Mouse (Mus musculus) adrenal gland, postnatal 14 days (tissue): Measurements from ENCODE around the gene Tcf25. TPM values are rescaled to one million over a fixed set of nuclear protein-coding genes. Genes with fewer than 3 reads are reported as not detected.

Source experiments
- DNase-seq: peaks from one replicate; pipeline ENCODE4 v3.0.0; 2021; ENCODE audit warnings: mixed read lengths
- long read RNA-seq, 2 experiments: library from polyadenylated mRNA; stranded (forward); transcript quantifications; one replicate each; pipeline ENCODE4 v2.0.0; 2021
- total RNA-seq: library from RNA; stranded (reverse); gene quantifications from 2 replicates; pipeline ENCODE4 v1.2.3, GENCODE M21; 2021

The Tcf25 gene
- total RNA-seq, result 189 and 198 TPM in 2 replicates
- long read RNA-seq, experiment 1, full-length matches to known transcripts, result 169 of 228 reads
- long read RNA-seq, experiment 1, partial matches to known transcripts, result 22 of 228 reads
- long read RNA-seq, experiment 1, other reads (novel, unspliced or antisense), result 37 of 228 reads
- long read RNA-seq, experiment 2, full-length matches to known transcripts, result 119 of 165 reads
- long read RNA-seq, experiment 2, partial matches to known transcripts, result 18 of 165 reads
- long read RNA-seq, experiment 2, other reads (novel, unspliced or antisense), result 28 of 165 reads

DNA sequence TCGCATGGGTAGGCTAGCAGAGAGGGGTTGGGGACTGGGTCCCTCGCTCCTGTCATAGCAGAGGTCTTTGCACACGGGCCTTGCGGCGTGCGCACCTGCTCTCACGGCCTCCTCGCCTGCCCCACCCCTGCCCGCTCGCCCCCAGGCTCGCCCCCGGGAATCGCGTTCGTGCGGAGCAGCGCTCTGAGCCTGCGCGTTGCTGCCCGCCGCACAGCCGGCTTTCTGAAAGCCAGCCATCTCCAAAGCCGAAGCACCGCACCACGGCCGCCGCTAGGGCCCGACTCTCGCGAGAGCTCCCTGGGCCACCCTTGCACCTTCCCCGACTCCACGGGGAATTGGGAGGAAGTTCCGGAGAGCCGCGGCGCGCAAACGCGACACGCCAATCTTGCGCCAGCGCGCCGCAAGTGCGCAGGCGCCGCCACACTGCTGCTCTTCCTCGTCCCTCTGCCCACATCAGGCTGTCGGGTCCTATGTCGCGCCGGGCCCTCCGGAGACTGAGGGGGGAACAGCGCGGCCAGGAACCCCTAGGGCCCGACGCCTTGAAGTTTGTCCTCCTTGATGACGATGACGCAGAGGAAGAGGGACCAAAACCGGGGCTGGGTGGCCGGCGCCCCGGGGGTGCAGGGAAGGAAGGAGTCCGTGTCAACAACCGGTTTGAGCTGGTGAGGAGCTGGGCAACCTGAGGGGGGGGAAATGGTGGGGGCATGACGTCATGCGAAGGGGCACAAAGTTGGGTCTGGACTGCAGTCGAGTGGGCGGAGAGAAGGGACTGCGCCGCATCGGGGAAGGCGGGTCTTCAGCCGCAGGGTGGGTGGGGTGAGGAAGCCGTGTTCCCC, at the start of gene Tcf25:
TSS of gene Tcf25 (plus strand) at position 351 of the 836 bp plus-strand sequence.
- DNase-seq, result peak; percentile 98

DNA sequence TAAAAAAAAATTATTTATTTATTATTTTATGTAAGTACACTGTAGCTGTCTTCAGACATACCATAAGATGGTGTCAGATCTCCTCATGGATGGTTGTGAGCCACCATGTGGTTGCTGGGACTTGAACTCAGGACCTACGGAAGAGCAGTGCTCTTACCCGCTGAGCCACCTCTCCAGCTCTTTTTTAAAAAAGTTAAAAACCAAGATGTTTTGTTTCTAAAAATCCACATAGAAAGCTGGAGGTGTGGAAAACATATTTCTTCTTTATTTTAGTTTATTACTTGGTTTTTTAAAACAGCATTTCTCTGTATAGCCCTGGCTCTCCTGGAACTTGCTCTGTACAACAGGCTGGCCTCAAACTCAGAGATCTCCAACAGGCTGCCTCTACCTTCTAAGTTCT, 45.0 kb upstream of the Tcf25 start:
- DNase-seq, result no peak

DNA sequence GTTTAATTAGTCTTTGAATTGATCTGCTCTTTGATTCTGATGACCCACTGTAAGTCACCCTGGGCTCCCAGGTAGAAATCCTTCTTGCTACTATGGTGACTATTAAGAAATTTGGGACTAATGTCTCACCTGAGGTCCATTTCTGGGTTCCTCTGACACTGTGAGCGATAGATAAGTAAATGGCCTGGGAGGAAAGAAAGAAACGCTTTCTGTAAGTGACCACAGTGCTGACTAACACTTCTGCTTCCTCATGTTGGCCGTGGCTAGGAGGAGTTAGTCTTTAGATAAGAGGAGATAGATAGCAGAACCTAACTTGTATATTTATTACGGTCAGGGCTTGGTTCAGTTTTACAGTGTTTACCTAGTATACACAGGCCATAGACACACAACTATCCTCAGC, 44.2 kb upstream of the Tcf25 start:
- DNase-seq, result no peak

DNA sequence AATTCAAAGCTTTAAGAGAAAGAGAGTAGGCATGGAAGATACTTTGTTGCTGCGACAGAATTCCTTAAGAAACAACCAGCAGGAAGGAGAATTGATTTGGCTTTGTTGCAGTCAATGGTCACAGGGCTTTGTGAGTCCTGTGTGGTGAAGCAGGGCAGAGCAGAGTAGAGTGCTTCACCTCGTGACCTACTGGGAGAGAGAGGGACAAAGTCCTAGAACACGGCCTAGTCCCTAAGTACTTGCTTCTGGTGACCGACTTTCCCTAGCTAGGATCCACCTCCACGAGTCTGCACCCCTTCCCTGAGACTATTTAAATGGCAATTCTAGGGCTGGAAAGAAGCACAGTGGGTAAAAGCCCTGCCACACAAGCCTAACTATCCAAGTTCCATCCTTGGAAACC, 43.6 kb upstream of the Tcf25 start:
- DNase-seq, result no peak

DNA sequence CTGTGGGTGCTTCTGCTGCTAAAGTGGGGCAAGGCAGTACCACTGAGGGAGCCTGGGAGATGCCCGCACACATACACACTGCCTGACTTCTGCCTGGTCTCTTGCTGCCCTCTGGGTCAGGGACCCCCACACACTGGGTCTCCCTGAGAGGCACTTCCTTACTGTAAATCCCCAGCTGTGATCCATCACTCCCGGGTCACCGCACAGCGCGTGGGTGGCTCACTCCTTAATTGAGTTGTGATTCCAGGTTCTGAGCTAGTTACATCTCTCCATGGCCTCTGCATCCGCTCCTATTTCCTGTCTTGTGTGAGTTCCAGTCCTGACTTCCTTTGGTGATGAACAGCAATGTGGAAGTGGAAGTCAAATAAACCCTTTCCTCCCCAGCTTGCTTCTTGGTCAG, 42.9 kb upstream of the Tcf25 start:
- DNase-seq, result no peak

DNA sequence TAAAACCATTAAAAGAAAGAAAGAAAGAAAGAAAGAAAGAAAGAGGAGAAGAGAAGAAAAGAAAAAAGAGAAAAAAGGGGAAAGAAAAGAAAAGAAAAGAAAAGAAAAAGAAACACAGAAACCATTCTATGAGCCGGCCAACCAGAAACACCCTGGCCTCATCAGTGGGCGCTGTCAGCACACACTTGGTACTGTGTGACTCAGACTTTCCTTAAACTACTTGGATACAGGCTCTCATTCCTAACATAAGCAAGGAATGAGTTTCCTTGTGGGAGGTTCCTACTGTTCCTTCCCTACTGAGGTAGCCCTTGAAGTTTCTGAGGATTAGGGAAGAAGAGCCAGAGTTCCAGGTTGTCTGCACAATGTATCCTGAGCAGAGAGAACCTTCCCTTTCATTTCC, 42.3 kb upstream of the Tcf25 start:
- no peak for DNase-seq

DNA sequence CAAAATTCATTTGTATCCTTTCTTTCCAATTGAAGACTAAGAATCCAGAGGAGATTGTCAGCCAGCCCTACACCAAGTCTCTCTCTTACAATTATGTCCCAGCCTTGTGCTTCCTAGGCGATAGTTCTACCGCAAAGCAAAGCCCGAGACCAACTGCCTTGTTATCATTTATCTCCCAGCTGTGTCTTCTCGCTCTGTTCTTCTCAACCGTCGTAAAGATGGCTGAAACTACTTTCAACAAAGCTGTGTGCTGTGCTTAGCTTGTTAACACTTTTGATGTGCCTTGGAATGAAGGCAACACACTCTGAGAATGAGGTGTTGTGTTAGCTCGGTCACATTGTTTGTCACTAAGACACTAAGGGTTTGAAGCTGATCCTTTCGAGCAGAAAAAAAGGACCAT, 41.7 kb upstream of the Tcf25 start:
- DNase-seq, result no peak

DNA sequence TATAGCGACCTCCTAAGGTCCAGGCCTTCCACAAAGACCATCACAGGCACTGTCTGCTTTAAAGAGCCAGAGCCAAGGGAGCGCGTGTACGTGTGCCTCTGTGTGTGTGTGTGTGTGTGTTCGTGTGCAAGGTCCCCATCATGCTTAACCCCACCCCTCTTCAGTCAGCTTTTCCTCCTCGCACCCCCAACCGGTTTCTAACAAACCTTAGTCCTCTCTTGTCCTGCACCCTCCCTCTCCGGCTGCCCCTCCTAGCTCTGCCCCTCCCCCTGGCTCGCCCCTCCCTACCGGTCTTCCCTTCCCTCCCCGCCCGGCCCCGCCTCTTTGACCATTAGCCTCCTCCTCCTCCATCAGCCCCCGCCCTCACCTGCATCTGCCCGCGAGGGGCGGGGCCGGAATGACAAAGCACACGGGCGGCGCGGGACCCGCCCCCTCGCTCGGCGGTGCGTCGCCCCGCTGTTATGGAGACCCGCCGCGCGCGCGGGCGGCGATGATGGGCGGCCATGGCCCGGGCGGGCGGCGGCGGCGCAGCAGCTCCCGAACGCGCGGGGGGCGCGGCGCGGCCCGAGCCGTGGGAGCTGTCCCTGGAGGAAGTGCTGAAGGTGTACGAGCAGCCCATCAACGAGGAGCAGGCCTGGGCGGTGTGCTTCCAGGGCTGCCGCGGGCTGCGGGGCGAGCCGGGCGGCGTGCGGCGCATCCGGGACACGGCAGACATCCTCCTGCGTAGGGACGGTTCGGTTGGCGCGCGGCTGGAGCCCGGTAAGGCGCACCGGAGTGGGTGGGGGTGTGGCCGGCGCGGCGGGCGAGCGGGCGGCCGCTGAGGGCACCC, 41.1 kb upstream of the Tcf25 start, which contains the start of gene Spire2:
TSS of gene Spire2 (plus strand) at position 452 of the 829 bp plus-strand sequence.
- DNase-seq, result peak; percentile 88

DNA sequence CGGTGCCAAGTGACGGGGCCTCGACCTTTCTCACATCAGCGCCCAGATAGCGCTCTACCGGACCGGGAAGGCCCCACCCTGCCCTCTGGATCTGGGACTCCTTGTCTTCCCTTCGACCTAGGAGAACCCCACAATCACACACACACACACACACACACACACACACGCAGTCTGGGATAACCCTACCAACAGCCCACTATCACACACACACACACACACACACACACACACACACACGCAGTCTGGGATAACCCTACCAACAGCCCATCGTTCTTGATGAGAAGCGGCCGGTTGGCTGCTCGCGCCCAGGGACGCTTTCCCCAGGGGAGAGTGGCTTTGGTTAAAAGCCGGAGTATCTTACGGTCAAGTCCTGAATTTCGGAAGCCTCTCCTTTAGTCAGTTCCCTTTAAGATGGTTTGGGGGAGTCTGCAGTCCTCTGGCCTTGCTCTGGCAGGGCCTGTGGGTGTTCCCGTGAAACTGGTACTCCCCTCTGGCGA, 40.4 kb upstream of the Tcf25 start:
- DNase-seq, result no peak

DNA sequence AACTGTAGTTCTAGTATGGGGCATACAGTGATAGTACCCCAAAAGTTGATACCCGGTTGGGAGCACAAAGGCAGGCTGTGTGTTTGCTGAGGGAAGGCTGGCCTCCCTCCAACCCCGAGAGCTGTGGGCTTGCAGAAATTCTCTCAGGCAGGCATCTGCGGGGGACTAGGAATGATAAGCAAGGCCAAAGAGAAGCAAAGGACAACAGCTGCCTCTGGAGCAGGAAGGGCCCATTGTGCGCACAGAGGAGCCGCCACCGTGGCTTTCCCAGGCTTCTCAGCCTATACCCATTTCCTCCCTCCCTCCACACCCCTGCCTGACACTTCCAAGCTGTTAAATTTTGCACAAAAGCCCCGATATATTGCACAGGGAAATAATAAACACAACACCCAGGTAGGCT, 39.7 kb upstream of the Tcf25 start:
- no peak for DNase-seq

DNA sequence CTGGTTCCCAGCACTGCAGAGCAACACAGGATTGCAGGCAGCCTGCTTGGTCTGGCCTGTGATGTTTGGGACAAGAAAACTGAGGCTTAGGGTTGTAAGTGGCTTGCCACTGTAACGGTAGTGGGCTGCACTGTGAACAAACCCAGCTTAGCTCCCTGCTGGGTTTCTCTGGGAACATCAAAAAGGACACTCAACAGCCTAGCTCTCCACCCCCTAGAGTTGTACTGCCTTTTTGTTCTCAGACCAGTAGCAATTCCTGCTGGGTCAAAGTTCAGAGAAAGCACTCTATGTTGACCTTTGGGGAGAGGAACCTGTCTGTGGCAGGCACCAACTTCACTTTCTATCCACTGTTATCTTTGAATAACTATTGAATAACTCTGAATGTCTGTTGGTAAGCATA, 39.1 kb upstream of the Tcf25 start:
- no peak for DNase-seq

DNA sequence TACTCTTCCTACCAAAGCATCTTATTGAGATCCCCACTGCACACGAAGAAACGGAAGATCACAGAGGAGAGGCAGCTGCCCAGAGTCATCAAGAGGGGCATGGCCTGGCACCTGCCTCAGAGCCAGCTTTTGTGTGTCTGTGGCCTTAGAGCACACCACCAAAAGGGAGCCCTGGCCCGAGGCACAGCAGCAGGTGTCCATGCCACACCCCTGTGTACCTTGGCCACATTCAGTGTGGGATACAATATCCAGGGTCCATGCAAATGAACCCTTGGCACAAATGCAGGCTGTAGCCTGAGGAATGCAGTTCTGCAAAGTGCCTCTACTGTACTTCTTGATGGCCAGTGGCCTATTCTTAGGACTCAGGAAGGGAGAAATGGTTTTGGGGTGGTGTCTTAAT, 36.1 kb upstream of the Tcf25 start:
- no peak for DNase-seq

DNA sequence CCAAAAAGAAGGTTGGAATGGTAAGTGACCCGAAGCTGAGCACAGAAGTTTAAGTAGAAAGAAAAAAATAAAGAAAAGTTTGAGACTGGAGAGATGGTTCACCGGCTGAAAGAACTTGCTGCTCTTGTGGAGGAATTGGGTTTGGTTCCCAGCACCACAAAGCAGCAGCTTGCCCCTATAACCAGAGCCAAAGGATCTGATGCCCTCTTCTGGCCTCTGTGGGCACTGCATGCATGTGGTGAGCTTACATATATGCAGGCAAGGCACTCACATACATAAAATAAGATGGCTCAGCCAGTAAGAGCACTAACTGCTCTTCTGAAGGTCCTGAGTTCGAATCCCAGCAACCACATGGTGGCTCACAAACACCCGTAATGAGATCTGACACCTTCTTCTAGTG, 33.5 kb upstream of the Tcf25 start:
- no peak for DNase-seq

DNA sequence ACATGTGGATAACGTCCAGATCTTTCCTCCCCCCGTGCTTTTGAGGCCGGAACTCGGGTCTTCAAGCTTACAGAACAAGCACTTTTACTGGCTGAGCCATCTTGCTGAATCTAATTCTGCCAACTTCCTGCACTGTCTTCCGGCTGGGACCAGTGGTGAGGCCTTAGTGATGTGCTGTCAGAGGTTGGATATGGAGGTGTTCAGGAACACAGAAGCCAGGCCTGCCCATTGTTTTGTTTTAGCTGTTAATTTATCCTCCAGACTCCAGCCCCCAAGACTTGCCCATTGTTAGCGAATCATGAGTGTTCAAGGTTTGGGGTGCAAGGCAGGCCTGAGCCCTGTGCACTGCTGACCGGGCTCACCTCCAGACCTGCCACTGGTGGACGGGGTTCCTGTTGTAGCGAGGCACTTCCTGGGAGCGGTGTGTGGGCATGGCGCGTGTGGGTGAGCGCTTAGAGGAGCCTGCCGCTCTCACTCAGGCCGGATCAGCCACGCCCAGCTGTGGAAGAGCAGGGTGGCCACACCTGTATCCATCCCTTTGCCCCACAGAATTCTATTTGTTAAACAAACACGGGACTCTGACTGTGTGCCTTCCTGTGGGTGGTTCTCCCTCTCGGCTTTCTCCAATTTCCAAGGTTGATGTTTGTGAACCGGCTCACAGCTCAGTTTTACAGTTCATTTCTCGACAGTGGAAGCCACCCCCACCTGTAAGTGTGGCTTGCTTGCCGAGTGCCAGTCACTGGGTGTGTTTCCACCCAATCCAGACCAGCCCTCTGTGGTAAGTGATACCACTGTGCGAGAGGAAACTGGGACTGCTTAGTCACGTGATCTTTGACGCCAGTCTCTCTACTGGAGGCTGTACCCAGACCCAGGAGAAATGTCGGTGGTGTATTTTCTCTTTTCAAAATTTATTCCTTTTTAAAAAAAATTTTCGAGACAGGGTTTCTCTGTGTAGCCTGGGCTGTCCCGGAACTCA, 32.2 kb upstream of the Tcf25 start:
- DNase-seq, result no peak

DNA sequence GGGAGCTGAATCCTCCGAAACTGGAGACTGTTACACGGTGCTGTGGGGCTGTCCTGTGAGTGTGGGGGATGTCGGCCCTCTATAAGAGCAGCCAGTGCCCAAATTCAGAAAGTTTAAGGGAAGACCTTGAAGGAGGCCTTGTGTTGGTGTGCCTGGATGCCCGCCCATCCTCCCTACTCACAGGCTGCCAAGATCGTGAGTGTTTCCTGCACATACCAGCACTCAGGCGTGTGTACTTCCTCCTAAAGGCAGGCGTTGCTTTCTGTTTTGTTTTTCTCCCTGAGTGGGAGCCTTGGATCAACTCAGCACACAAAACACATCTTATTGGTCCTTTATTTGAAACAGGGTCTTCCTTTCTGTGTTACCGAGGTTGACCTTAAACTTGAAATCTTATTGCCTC, 31.3 kb upstream of the Tcf25 start:
- DNase-seq, result no peak

DNA sequence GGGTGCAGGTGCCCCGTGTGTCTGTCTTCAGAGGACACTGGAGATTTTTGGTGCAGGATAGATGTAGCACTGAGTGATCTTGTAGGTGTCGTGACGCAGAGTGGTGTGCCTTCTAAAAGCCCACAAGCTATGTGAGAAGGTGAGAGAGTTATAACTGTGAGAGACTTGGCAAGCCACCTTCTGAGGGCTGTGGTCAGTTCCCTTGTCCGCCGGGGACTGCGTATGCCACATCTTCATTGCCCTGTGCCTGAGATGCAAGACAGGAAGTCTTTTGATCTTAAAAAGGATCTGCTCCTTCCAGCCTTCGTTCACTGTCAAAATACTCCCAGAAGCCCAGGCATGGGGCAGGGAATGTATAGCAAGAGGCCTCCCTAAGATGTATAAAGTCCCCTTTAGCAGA, 30.6 kb upstream of the Tcf25 start:
- DNase-seq, result no peak

DNA sequence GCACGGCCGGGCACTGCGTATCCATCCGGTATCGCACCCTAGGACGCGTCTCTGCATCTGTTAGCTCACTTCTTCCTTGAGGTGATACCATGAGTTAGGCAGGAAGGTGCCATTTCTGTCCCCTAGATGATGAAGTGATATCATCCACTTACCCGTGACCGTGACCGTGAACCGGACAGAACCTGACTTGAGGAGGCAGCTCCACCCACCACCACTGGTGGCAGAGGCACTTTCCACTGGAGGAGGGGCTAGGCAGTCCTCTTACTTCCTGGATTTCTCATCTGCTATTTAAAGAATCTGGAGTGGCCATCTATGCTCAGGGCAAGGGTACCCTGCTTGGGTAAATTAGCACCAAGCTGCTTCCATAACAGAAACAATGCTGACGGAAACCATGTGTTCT, 30.1 kb upstream of the Tcf25 start:
- no peak for DNase-seq

DNA sequence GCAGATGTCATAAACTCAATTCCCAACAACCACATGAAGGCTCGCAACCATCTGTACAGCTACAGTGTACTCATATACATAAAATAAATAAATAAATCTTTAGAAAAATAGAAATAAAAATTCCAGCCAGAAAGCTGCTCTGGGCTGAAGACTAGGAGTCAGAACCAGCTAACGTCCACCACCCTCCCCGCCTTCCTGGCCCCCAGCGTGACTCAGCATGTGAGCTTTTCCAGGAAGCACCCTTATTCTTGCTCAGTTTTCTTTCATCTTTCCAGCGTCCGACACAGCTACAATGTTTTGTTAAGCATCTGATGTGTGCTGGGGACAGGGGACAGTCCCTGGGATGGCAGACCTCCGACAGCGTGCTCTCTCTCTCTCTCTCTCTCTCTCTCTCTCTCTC, 28.4 kb upstream of the Tcf25 start:
- DNase-seq, result peak; percentile 31

DNA sequence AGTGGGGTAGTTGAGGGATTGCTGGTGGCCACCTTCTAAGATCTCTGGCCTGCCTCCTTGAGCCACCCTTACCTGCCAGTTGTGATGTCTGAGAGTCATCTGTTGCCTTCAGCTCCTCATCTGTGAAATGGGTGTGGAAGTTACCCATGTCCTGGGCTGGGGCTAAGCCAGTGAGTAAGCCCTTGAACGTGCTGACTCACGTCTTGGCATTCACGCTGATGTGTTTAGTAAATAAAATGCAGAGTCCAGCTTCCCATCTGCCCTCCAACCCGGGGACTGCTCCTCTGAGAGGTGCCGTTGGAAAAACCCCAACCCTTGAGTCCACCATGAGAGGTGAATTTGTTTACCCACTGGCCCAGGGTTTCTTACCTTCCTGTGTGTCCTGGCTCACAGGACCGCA, 27.7 kb upstream of the Tcf25 start:
- peak; percentile 37 for DNase-seq

DNA sequence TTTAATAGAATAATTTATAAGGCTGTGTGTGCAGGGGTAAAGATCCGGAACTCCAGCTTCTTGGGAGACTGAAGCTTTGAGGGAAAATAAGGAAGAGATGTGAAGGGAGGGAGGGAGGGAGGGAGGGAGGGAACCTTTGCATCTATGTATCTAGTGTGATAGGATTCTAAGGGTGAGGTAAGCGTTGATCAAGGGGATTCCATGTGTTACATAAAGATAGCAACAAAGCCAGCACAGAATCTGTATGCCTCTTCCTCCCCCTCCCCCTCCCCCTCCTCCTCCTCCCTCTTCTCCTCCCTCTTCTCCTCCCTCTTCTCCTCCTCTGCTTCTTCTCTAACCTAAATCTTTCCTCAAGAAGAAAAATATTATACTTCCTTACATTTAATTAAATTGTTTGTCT, 26.3 kb upstream of the Tcf25 start:
- no peak for DNase-seq

DNA sequence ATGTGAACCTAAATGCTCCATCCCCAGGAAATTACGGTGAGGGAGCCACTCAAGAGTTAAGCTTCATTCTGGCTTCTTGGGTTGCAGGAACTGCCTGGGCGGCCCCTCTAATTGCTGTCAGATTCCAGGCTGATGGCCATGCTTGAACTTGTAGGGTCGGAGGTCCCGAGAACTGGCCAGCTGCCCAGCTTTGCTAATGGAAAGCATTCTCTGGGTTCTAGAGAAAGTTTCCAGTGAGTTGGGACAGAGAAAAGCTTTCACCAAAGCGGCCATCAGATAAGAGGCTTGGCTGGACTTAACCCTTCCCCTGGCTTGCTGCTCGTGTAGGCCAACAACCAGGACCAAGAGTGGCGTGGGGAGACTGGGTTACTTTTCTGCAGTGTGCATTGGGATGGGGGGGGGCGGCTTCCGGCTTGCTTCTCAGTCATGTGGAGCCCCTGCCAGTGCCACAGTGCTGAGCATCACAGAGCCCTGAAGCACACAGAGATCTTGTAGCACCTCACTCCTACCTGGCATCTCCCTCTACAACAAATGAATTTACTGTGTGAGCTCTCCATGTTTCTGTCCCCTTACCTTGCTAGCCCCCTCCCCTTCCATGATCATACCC, 25.2 kb upstream of the Tcf25 start:
- DNase-seq, result peak; percentile 60
